Mouse (Mus musculus): ENCODE measurements around the gene Mgat3.

The Mgat3 gene

GRCm38 (mm10) chr15:80259406-80260045 is 86.0 kb downstream of the Mgat3 start:
- WGBS, result 68% methylated on average over 8 of the region's 8 CpGs

GRCm38 (mm10) chr15:80260677-80261076 is 87.2 kb downstream of the Mgat3 start:
- 8% methylated on average over 3 of the region's 3 CpGs for WGBS

- 77% methylated on average over 7 of the region's 7 CpGs for WGBS
These were observed 87.6 kb downstream of the Mgat3 start for GRCm38 (mm10) chr15:80261100-80261499.

GRCm38 (mm10) chr15:80263610-80264575 is 90.4 kb downstream of the Mgat3 start, which contains the start of gene Rps19bp1:
Gene Rps19bp1, minus strand, starts transcription at chr15:80264315.
- WGBS, result 1% methylated on average over 66 of the region's 66 CpGs

Measured in cerebral cortex, adult 2 months (tissue).